Mouse (Mus musculus): ENCODE measurements around the gene H2afb2. TPM values are rescaled to one million over a fixed set of nuclear protein-coding genes. Genes with fewer than 3 reads are reported as not detected.

H2afb2 gene
- total RNA-seq (2022) = not detected

DNA sequence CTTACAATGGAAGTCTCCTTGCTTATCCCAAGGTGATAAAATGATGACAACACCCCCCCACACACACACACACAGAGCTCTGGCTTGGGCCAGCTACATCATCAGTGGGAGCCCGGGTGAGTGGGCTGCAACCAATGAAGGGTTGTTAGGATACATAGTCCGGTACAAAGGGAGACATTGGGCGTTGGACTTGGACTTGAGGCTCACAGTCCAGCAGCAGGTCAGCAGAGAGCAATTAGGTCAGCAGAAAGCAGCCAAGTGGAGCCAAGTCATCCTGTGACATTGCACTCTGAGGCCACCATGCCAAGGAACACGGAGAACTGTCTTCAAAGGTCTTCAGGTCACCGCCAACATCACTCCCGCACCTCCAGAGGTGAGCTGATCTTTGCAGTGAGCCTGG, at the start of gene H2afb2:
Gene H2afb2 (plus strand): TSS at position 301 of the 400 bp plus-strand sequence.
- no peak for DNase-seq (ENCODE audit: low spot score in 2 of 2)

Other genes with a start within 250 kb of the H2afb2 start
- gene Cpxcr1, start 232.2 kb upstream of the H2afb2 start, total RNA-seq (2022) = not detected